Mouse (Mus musculus) heart, embryonic 15.5 days (tissue): ENCODE results near the gene Uhmk1. TPM values are rescaled to one million over a fixed set of nuclear protein-coding genes. Genes with fewer than 3 reads are reported as not detected.

Source experiments
- ATAC-seq: fragments of 200-750 bp; cut with Nextera tagmentation; replicated peaks from 2 replicates; pipeline ENCODE4 v1.8.0; 2017; ENCODE audit warnings: low read depth, moderate TSS enrichment; ENCODE audit not compliant: insufficient number of reproducible peaks, insufficient read depth, low FRiP score
- H3K27ac ChIP-seq: fragments of 300-500 bp; sonication (generic); 2 replicates; pipeline ENCODE4 v1.5.1; 2015; ENCODE audit warnings: mild to moderate bottlenecking, inconsistent platforms
- H3K27me3 ChIP-seq: fragments of 300-500 bp; sonication (generic); 2 replicates; pipeline ENCODE4 v1.6.1; 2015; ENCODE audit warnings: inconsistent platforms
- H3K36me3 ChIP-seq: fragments of 300-500 bp; sonication (generic); 2 replicates; pipeline ENCODE4 v1.6.1; 2015; ENCODE audit warnings: mild to moderate bottlenecking, inconsistent platforms
- H3K4me1 ChIP-seq: fragments of 300-500 bp; sonication (generic); replicated peaks from 2 replicates; pipeline ENCODE4 v1.6.1; 2015; ENCODE audit warnings: inconsistent platforms
- H3K4me2 ChIP-seq: fragments of 300-500 bp; sonication (generic); 2 replicates; pipeline ENCODE4 v1.6.1; 2015; ENCODE audit warnings: inconsistent platforms, mild to moderate bottlenecking, moderate library complexity
- H3K4me3 ChIP-seq: fragments of 300-500 bp; sonication (generic); 2 replicates; pipeline ENCODE4 v1.5.1; 2015; ENCODE audit warnings: mild to moderate bottlenecking, inconsistent platforms
- H3K9ac ChIP-seq: fragments of 300-500 bp; sonication (generic); 2 replicates; pipeline ENCODE4 v1.6.1; 2015; ENCODE audit warnings: mild to moderate bottlenecking, inconsistent platforms
- H3K9me3 ChIP-seq: fragments of 300-500 bp; sonication (generic); replicated peaks from 2 replicates; pipeline ENCODE4 v1.6.1; 2016; ENCODE audit warnings: inconsistent platforms
- WGBS: fragments of 180-500 bp; shearing (Covaris S2); methylation state at CpG from one replicate; pipeline ENCODE4 v1.1.7; 2015; ENCODE audit warnings: mixed read lengths; 5-methylcytosine and 5-hydroxymethylcytosine counted together
- polyA plus RNA-seq: library from polyadenylated mRNA; unstranded; fragments of >200 nt; fragmentation: Nextera tagmentation; extraction: Ambion mirVana; gene quantifications from 2 replicates; pipeline ENCODE4 v1.2.1, GENCODE M21; 2015

The Uhmk1 gene
- polyA plus RNA-seq, 1 experiment from 2014 or later: 4.6 TPM

DNA sequence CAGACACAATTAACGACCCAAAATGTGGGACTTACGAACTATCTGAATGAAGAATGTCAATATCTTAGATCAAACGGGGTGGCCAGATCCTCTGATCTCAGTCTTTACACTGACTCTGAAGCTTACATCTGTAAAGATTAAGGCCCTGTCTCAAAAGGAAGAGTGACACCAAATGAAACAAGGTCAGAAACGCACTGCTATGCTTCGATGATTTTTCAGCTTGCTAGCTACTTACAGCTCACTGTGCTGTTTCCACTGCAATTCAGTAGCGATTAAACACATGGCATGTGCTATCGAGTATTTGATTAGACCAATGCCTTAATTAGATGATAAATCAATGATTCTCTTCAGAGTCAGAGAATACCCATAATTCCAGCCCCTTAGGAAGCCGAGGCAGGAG, 61.2 kb downstream of the Uhmk1 start:
- H3K27ac ChIP-seq: no peak overlapping the region
- peaks cover 43% of the 10 kb centered on the region for H3K36me3 ChIP-seq
- H3K9me3 ChIP-seq: no peaks in the 10 kb centered on the region
- no peak for ATAC-seq
- no peaks in the 10 kb centered on the region for H3K4me1 ChIP-seq
- H3K27me3 ChIP-seq: no peaks in the 10 kb centered on the region
- WGBS: 88% methylated on average over 8 of the region's 8 CpGs
- H3K9ac ChIP-seq: no peak overlapping the region
- H3K4me3 ChIP-seq: no peak overlapping the region
- no peak overlapping the region for H3K4me2 ChIP-seq

DNA sequence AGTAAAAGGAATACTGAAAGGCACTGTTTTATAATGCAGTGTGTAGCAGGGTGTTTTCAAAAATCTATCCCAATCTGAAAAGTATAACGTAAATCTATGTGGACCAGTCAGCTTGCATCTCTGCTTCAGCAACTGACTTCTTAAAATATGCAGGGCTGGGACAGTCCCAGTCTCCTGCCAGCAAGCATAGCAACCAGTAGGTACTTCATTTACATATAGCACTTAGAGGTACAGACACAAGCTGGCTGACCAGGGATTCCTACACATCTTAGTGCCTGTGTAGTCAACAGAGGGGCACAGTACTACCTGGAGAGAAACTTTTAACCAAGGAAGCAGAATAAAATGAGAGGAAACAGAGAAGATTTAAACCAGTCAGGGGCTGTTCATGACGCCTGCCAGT, 62.6 kb downstream of the Uhmk1 start:
- H3K36me3 ChIP-seq: peaks cover 33% of the 10 kb centered on the region
- no peak overlapping the region for H3K27ac ChIP-seq
- peaks cover 9% of the 10 kb centered on the region; the same call in 1 of the 2 replicates for H3K4me1 ChIP-seq
- no peak for ATAC-seq
- H3K27me3 ChIP-seq: no peaks in the 10 kb centered on the region
- WGBS: 86% methylated on average over 2 of the region's 2 CpGs
- no peak overlapping the region for H3K4me3 ChIP-seq
- H3K9me3 ChIP-seq: no peaks in the 10 kb centered on the region
- H3K9ac ChIP-seq: no peak overlapping the region
- no peak overlapping the region for H3K4me2 ChIP-seq

DNA sequence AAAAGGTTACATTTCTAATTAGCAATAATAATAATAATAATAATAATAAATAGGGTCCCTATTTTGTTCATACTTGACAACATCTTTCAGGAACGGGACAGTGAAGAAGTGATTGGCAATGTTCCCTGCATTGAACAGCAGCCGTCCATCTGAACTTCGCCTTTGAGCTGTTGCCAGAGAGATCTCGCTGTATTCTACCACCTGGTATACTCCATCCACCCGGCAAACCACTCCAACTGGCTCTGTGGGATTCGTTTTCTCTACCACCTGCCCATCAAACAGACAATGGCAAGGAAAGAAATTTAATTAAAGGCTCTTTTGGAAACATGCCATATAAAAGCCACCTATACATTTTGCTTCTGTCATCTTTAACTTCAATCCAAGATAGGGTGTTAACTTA, 64.3 kb downstream of the Uhmk1 start:
- ATAC-seq: no peak
- H3K27me3 ChIP-seq: no peaks in the 10 kb centered on the region
- H3K9me3 ChIP-seq: no peaks in the 10 kb centered on the region
- H3K27ac ChIP-seq: no peak overlapping the region
- no peak overlapping the region for H3K9ac ChIP-seq
- peaks cover 10% of the 10 kb centered on the region; the same call in 1 of the 2 replicates for H3K4me1 ChIP-seq
- H3K4me3 ChIP-seq: no peak overlapping the region
- H3K36me3 ChIP-seq: peaks cover 26% of the 10 kb centered on the region
- H3K4me2 ChIP-seq: no peak overlapping the region
- WGBS: 84% methylated on average over 6 of the region's 6 CpGs

DNA sequence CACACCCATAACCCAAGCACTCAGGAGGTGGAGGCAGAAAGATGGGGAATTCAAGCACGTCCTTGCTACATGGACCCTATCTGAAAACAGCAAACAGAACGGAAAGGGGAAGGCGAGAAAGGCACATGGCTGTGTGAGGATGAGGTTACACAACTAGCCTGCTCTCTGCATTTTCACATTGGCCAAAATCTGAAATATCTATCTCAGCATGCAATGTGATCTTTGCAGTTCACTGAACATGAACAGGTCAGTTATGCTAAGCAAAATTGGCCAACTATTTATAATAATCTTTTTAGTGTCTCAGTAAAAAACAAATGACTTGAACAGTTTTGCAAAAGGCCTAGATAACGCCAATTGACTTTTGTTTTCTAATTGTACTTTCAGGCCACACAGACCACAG, 65.4 kb downstream of the Uhmk1 start:
- H3K27ac ChIP-seq: no peak overlapping the region
- H3K9me3 ChIP-seq: no peaks in the 10 kb centered on the region
- H3K4me3 ChIP-seq: no peak overlapping the region
- no peak overlapping the region for H3K4me2 ChIP-seq
- no peak overlapping the region for H3K9ac ChIP-seq
- H3K4me1 ChIP-seq: peaks cover 10% of the 10 kb centered on the region; the same call in 1 of the 2 replicates
- 85% methylated on average over 4 of the region's 4 CpGs for WGBS
- no peak for ATAC-seq
- H3K36me3 ChIP-seq: peaks cover 21% of the 10 kb centered on the region
- no peaks in the 10 kb centered on the region for H3K27me3 ChIP-seq

DNA sequence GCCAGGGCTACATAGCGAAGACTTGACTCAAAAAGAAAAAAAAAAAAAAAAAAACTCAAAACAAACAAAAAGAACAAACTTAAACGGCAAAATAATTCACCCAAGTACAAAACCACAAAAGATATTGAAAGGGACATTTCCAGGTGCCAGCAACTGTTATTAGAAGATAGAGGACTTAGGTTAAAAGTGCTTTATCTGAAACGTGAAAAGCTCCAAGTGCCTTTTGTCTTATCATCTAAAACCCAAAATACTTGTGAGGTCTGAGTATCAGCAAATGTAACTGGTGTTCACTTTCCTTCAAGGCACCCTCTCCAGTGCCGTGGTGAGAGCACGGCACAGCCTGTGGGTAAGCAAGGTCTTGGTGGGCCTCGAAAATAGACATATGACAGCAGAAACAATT, 66.7 kb downstream of the Uhmk1 start:
- Histone ChIP-seq H3K4me3 (no peak overlapping the region), H3K36me3 (peaks cover 27% of the 10 kb centered on the region), H3K27ac (no peak overlapping the region), H3K9me3 (no peaks in the 10 kb centered on the region), H3K9ac (no peak overlapping the region), H3K4me2 (no peak overlapping the region), H3K27me3 (no peaks in the 10 kb centered on the region), H3K4me1 (peaks cover 10% of the 10 kb centered on the region; the same call in 1 of the 2 replicates)
- ATAC-seq: no peak
- 46% methylated on average over 6 of the region's 6 CpGs for WGBS

DNA sequence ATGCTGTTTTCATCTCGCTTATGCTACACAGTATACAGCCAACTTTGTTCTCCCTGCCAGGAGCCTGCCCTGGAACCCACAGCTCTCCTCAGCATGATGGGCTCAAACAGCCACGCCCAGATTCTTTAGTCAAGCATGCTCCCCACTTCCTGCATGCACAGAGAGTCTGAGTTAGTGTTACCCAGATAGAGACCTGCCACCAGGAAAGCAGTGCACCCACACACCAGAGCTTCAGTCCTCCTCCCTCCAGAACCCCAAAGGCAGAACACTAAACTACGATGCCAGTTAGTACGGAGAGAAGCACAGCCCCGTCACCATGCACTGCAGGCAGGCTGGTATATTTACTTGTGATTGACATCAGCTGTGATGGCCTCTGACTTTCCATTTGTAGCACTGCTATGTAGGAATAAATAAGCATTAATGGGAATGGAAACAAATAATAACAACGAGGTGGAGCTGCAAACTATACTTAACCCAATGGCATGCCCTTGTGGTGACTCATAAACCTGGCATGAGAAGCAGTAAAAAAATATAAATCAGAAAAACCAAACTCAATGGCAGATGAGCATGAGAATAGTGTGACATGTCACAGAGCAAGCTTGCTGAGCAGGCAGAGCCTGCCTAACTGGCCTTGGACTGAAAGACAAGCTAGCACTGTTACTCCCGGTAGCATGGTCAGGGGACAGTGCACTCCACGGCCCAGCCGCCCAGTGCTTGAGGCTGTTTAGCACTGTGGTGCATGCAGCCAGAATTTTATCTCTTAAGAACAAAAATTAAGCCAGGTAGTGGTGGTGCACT, 67.3 kb downstream of the Uhmk1 start:
- Histone ChIP-seq H3K27ac (no peak overlapping the region), H3K27me3 (no peaks in the 10 kb centered on the region), H3K4me3 (no peak overlapping the region), H3K36me3 (peaks cover 32% of the 10 kb centered on the region), H3K4me2 (no peak overlapping the region), H3K4me1 (peaks cover 10% of the 10 kb centered on the region; the same call in 1 of the 2 replicates), H3K9me3 (no peaks in the 10 kb centered on the region), H3K9ac (no peak overlapping the region)
- 79% methylated on average over 9 of the region's 9 CpGs for WGBS
- no peak for ATAC-seq

DNA sequence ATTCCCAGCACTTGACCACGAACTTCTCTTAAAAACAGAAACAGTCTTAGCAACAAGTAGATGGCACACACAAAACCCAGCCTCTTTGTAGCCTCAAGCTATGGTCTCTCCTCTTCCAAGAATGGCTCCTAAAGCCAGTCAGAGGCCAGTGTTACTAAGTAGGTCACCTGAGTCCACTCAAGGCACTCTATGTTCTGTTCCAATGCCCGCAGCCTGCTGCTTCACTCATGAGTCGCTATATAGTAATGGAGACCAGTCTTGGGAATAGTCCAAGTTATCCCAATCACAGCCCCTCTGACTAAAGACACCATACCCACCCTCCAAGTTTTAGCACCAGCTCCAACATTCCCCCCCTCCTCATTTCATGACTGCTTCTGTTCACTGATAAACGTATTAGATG, 69.6 kb downstream of the Uhmk1 start:
- 82% methylated on average over 4 of the region's 4 CpGs for WGBS
- Histone ChIP-seq H3K27ac (no peak overlapping the region), H3K36me3 (peaks cover 37% of the 10 kb centered on the region), H3K4me3 (no peak overlapping the region), H3K27me3 (no peaks in the 10 kb centered on the region), H3K4me2 (no peak overlapping the region), H3K9me3 (no peaks in the 10 kb centered on the region), H3K4me1 (peaks cover 10% of the 10 kb centered on the region; the same call in 1 of the 2 replicates), H3K9ac (no peak overlapping the region)
- no peak for ATAC-seq

Other genes starting within 250 kb of the Uhmk1 start
- gene Hsd17b7, start 246.2 kb downstream of the Uhmk1 start, polyA plus RNA-seq: 16.7 and 18.1 TPM in 2 replicates
- 12.0 and 17.1 TPM in 2 replicates for gene Ddr2, start 104.6 kb downstream of the Uhmk1 start, polyA plus RNA-seq
- gene Uap1, start 40.4 kb downstream of the Uhmk1 start, polyA plus RNA-seq: 45.0 and 46.0 TPM in 2 replicates
- not detected in 2 replicates for gene Sh2d1b2, start 17.4 kb upstream of the Uhmk1 start, polyA plus RNA-seq
- 0.19 and 0.24 TPM in 2 replicates for gene Sh2d1b1, start 61.9 kb upstream of the Uhmk1 start, polyA plus RNA-seq
- 4.0 and 5.1 TPM in 2 replicates for gene Gm7694, start 90.9 kb upstream of the Uhmk1 start, polyA plus RNA-seq
- gene Spata46, start 93.4 kb upstream of the Uhmk1 start, polyA plus RNA-seq: 1.6 and 1.7 TPM in 2 replicates